Mouse (Mus musculus) liver, adult 2 months (tissue): ENCODE measurements at regions not wholly inside any gene's neighbourhood (a gene's known extent, or its start where the extent isn't known, plus 50 kb on each side); places are given as distances from the start of the nearest gene placed in this dataset.

Experiments
- CTCF ChIP-seq: fragments of 200-500 bp; IDR thresholded peaks from 2 replicates; pipeline ENCODE4 v1.5.1; 2011; ENCODE audit warnings: low read depth, low read length, control low read depth
- POLR2A ChIP-seq: fragments of 200-500 bp; IDR thresholded peaks from 2 replicates; pipeline ENCODE4 v1.6.1; 2011; ENCODE audit warnings: low read length, control low read depth; ENCODE audit not compliant: insufficient read depth; ENCODE audit errors: extremely low read depth

DNA sequence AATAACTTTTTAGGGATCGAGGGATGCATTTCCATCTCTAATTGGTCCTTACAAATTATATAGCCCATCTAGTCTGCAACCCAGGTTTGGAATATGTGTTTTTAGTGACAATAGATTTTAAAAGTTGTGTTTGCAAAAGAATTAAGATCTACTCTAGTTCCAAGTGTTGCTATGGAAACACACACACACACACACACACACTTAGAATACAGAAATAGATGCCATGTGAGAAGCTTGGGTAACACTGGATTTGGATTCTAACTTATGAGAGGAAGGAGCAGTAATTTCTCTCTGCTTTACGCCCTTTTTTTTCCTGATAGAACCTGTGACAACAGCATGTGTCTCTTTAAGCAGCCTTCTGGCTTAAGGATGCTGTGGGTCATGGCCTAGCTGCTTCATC, 297.8 kb downstream of the Etaa1 start:
- TF ChIP-seq CTCF: no peak
- TF ChIP-seq POLR2A: no peak
